Mouse (Mus musculus) olfactory bulb, adult 2 months (tissue): ENCODE measurements at regions not wholly inside any gene's neighbourhood (a gene's known extent, or its start where the extent isn't known, plus 50 kb on each side); places are given as distances from the start of the nearest gene placed in this dataset.

Experiments
- CTCF ChIP-seq: fragments of 200-500 bp; IDR thresholded peaks from 2 replicates; pipeline ENCODE4 v1.5.1; 2012; ENCODE audit warnings: low read depth, mild to moderate bottlenecking, low read length, moderate library complexity; ENCODE audit not compliant: insufficient read depth
- POLR2A ChIP-seq: fragments of 200-500 bp; IDR thresholded peaks from 2 replicates; pipeline ENCODE4 v1.6.1; 2012; ENCODE audit warnings: mild to moderate bottlenecking, low read depth, low read length, moderate library complexity; ENCODE audit not compliant: insufficient read depth

GRCm38 (mm10) chr9:47432715-47433114 is 97.3 kb upstream of the Cadm1 start:
- no peak for TF ChIP-seq CTCF
- TF ChIP-seq POLR2A: no peak
